Mouse (Mus musculus) left cerebral cortex, postnatal 10 days (tissue): Measurements from ENCODE around the gene Gpr155. TPM values are rescaled to one million over a fixed set of nuclear protein-coding genes. Genes with fewer than 3 reads are reported as not detected.
A peak's percentile ranks its signal among the peaks of the same experiment; 100 is the strongest.

ENCODE experiments used
- DNase-seq, 2 experiments: peaks; one replicate each; pipeline ENCODE4 v3.0.0; 2021 to 2022; ENCODE audit warnings: low spot score in 2 of 2, mixed read lengths in 1 of 2; ENCODE audit errors: extremely low spot score in 1 of 2
- intact Hi-C: fragments of 180-260 bp; cut with DNase I; formaldehyde crosslinking; loops from one replicate; pipeline ENCODE4 v1.15.1; 2025
- total RNA-seq, 2 experiments: library from RNA; stranded (reverse); gene quantifications; 2 replicates each; pipeline ENCODE4 v1.2.3; 2021

Gene Gpr155
- total RNA-seq, 2 experiments from 2014 or later: 30.9 to 36.1 TPM

DNA sequence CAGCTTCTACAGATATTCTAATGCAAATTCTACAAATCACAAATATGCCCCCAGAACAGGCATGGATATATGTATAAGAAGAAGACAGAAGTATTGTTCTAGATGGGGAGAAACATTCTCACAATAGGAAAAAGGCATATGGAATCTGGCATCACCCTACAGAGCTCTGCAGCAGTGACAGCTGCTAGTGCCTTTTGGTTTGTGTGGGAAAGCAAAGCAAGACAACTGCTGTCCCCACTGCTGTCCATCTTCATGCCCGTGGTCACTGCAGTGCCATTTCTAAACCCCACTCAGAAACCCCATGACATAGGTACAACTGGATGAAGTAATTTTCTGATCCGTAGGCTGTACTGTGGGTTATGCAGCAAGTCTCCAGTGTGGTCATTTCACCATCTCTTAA is 6.4 kb upstream of the Gpr155 start:
- intact Hi-C loops: no loop called here
- no peak for DNase-seq

- no peak for DNase-seq
- intact Hi-C loops: loop anchor here (10.0 kb wide), 1 partner anchor 75 kb away; the partner anchor contains the start of genes Cir1 and Scrn3
Measured at GRCm38 (mm10) chr2:73389951-73390350, 3.6 kb upstream of the Gpr155 start.

DNA sequence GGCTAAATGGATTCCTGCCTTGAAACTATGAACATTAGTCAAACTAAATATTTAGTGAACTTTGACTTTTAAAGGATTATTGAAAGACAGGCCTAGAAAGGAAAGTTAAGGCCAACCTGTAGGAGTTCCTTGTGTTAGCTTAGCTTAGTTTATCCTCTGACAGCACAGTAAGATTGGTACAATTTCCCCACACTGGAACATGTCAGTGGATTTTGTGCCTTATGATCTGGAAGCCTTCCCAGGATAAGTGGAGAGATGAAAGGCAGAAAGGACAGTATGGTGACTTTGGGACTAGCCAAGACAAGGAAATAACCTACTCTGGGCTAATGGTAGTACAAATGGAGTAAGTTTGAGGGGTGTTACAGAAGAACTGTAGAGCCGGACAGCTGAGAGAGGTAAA is 1.4 kb upstream of the Gpr155 start:
- intact Hi-C loops: loop anchor here (10.0 kb wide), 1 partner anchor 73 kb away; the partner anchor contains the start of genes Cir1 and Scrn3
- no peak for DNase-seq

- DNase-seq: peak in 1 of 2 experiments; percentile 16
- intact Hi-C loops: loop anchor here (10.0 kb wide), 1 partner anchor 71 kb away; the partner anchor contains the start of genes Cir1 and Scrn3
Measured at GRCm38 (mm10) chr2:73385641-73386355, 574 bp downstream of the Gpr155 start.

- intact Hi-C loops: loop anchor here (10.0 kb wide), 1 partner anchor 70 kb away; the partner anchor contains the start of genes Cir1 and Scrn3
- no peak for DNase-seq
Measured at GRCm38 (mm10) chr2:73385172-73385571, 1.2 kb downstream of the Gpr155 start.

- DNase-seq: no peak
- intact Hi-C loops: loop anchor here (10.0 kb wide), 1 partner anchor 66 kb away; the partner anchor contains the start of genes Cir1 and Scrn3
Measured at GRCm38 (mm10) chr2:73380298-73380975, 5.9 kb downstream of the Gpr155 start.

DNA sequence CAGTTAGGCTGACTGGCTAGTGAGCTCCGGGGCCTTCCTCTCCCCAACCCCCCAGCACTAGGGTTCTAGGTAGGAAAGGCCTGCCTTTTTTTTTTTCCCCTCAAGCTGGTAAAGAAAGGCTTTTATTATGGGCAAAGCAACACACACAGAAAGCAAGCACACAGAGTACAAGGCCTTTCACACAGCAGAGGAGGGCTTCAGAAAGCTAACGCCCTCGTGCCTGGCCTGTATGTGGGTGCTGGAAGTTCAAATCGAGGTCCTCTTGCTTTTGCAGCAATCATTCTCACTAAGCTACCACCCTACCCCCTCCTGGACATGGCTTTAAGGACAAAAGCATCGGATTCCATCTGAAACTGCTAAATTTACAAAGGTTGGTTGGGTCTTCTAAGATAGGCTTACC is 6.7 kb downstream of the Gpr155 start:
- intact Hi-C loops: loop anchor here (10.0 kb wide), 1 partner anchor 65 kb away; the partner anchor contains the start of genes Cir1 and Scrn3
- no peak for DNase-seq

GRCm38 (mm10) chr2:73378326-73378725 is 8.0 kb downstream of the Gpr155 start:
- no peak for DNase-seq
- intact Hi-C loops: no loop called here

DNA sequence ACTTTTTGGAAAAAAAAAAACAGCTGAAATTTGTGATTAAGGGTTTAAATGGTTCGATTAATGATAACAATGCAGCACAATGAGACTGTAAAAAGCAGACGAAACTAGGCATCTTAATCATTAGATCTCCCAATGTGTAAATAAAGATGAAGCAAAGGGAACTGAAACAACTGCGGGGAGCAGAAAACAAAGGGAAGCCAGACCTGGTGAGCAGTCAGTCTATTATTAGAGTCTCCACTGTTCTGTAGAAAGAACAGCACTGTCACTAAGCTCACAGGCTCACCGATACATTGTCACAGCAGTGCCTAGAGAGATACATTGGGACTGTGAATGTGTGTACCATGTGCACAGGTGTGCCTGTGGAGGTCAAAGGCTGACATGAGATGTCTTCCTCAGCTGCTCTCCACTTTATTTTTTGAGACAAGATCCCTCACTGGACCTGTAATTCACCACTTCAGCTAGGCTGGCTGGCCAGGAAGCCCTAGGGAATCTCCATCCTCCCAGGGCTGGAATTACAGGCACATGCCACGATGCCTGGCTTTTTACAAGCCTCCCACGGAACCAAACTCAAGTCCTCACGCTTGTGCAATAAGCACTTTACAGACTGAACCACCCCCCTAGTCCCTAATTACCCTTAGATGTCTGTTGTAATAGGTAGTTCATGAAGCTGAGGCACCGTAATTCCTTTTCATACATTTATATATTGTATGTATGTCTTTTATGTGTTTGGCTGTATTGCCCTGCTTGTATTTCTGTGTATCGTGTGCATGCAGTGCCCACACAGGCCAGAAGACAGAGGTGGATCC is 14.6 kb downstream of the Gpr155 start:
- intact Hi-C loops: no loop called here
- no peak for DNase-seq

- intact Hi-C loops: no loop called here
Measured at GRCm38 (mm10) chr2:73363448-73363847, 22.9 kb downstream of the Gpr155 start.

GRCm38 (mm10) chr2:73360536-73360935 is 25.8 kb downstream of the Gpr155 start:
- intact Hi-C loops: no loop called here
- DNase-seq: no peak

More at GRCm38 (mm10) chr2:73363448-73363847, 22.9 kb downstream of the Gpr155 start:
- DNase-seq: no peak

- no peak for DNase-seq
- intact Hi-C loops: no loop called here
Measured at GRCm38 (mm10) chr2:73359941-73360340, 26.4 kb downstream of the Gpr155 start.

DNA sequence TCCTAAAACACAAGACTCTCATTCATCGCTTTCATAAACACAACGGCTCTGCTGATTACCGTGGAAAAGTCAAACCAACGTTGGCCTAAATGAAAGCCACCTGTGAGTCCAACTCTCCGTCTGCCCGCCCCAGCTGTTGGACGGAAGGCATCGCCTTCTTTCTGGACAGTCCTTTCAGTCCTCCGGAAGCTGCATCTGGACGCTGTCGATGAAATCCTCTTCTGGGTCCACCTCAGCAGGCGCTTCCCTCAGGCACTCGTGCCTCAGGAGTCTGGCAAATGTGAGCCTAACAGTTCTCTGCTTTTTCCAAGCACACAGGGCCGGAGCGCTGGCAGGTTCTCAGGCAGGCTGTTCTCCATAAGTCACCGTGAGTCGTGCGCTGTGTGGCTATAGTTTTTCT is 29.4 kb downstream of the Gpr155 start:
- intact Hi-C loops: no loop called here
- DNase-seq: peak in 1 of 2 experiments; percentile 27

- intact Hi-C loops: no loop called here
- no peak for DNase-seq
Measured at GRCm38 (mm10) chr2:73351927-73352374, 34.4 kb downstream of the Gpr155 start.

DNA sequence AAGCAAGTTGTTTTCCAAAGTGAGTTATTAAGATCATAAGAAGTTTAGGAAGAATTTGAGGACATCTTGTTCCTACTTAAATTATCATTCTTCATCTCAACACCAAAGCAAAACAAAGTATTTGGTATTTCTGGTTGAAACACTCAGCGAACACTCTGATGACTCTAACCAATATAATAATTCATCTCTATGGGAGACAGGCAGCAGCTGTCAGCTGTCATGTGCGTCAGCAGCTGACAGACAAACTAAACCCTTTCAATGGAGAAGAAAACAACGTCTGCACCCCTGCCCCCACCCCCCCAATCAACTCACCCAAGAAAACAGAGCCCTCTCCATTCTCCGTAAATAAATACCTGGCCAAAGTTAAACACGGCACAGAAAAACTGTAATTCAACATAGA is 34.9 kb downstream of the Gpr155 start:
- intact Hi-C loops: no loop called here
- DNase-seq: no peak

DNA sequence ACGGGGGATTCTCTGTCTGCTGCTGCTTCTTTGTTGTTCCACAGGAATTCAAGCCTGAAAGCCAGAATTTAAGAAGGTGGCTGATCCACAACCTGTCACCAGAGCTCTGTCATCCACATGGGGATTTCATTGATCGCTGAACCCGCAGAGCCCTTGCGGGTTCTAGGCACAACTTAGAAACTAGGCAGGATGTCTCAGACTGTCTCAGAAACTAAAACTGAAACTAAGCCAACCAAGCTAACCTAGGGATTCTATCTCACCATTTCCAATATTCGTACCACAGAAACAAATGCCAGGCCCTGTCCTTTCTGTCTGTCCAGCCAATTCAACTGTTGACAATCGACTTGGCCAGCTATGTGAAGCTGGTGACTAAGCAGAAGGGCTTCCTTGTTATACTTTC is 38.2 kb downstream of the Gpr155 start:
- intact Hi-C loops: loop anchor here (5.0 kb wide), 1 partner anchor 36 kb away; the partner anchor contains the start of genes Cir1 and Scrn3
- no peak for DNase-seq

DNA sequence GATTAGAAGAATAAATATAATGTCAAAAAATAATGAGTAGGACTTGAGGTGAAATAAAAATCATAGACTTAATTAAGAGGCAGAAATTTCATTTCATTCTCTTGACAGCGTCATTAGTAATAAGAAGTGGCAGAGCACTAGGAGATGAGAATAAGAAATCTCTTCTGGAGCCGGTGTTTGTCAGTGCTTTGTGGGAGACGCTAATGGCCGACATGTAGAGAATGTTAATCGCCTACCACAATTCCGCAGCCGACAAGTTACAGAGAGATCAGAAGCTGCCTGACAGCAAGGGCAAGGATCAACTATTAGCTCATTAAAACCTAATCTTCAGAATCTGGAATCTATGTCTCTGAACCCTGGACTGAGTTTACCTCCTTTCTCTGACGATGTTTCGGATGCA is 38.6 kb downstream of the Gpr155 start:
- intact Hi-C loops: loop anchor here (5.0 kb wide), 1 partner anchor 35 kb away; the partner anchor contains the start of genes Cir1 and Scrn3
- no peak for DNase-seq

GRCm38 (mm10) chr2:73347136-73347535 is 39.2 kb downstream of the Gpr155 start:
- DNase-seq: no peak
- intact Hi-C loops: loop anchor here (5.0 kb wide), 1 partner anchor 35 kb away; the partner anchor contains the start of genes Cir1 and Scrn3
